ENCODE assay signal across 21 mouse cellular contexts in the genomic region with DNA sequence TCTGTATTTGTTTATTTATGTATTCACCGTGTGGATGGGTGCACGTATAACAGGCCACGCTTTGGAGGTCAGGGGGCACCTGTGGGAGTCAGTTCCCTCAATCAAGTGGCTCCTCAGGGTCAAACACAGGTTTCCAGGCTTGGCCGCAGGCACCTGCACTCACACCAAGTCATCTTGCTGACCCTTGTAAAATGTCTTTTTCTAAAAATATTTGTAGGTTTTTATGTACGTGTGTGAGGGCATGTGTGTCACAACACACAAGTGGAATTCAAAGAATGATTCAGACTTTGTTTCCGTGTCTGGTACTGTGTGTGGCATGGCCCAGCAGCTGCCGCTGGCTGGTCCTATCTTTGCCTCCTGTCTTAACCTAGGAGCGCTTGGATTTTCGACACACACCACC. TPM values are rescaled to one million over a fixed set of nuclear protein-coding genes. Genes with fewer than 3 reads are reported as not detected.
DNase-seq lines count a peak whose midpoint lies in the region; ATAC-seq and TF ChIP-seq lines count a peak whose summit lies in the region.
"Had no signal": no experiment of that assay in that cellular context is flagged by ENCODE, and none has a peak within 500 bp of the region (broad histone marks: within the 10 kb centered on the region; RNA-seq: fewer than 3 reads in every experiment).

No protein-coding gene starts in this region.

- intact Hi-C loops in heart, adult 2 months (cut with DNase I), result no loop called here

- H3K9ac ChIP-seq in heart, adult 2 months (ENCODE audit: low read depth, low read length), result no peak overlapping the region
- no peak overlapping the region for H3K9ac ChIP-seq in intestine, embryonic 14.5 days (ENCODE audit: low read length)
- H3K9ac ChIP-seq in intestine, postnatal 0 days (ENCODE audit: low read depth, low read length), result no peak overlapping the region
- no peak overlapping the region for H3K9ac ChIP-seq in midbrain, embryonic 11.5 days (ENCODE audit: low read length)
- H3K9ac ChIP-seq in midbrain, embryonic 13.5 days (replicated peaks), result no peak overlapping the region

- no peak for TF ChIP-seq CTCF in heart, adult 2 months (IDR thresholded peaks at IDR 0.05)
- TF ChIP-seq CTCF in intestine, postnatal 0 days (IDR thresholded peaks at IDR 0.05; ENCODE audit: low read depth), result no peak

- WGBS in heart, adult 2 months, result 80% methylated on average over 9 of the region's 9 CpGs
- WGBS in intestine, embryonic 14.5 days, result 72% methylated on average over 9 of the region's 9 CpGs
- 83% methylated on average over 9 of the region's 9 CpGs for WGBS in intestine, postnatal 0 days
- WGBS in midbrain, embryonic 11.5 days, result 85% methylated on average over 9 of the region's 9 CpGs
- WGBS in midbrain, embryonic 13.5 days, result 94% methylated on average over 9 of the region's 9 CpGs

- no peaks in the 10 kb centered on the region for H3K27me3 ChIP-seq in heart, adult 2 months (ENCODE audit: control insufficient read depth, insufficient read depth, low read length)
- H3K27me3 ChIP-seq in intestine, embryonic 14.5 days (replicated peaks; ENCODE audit: control insufficient read depth, insufficient read depth, low read length), result no peaks in the 10 kb centered on the region
- H3K27me3 ChIP-seq in intestine, postnatal 0 days (replicated peaks; ENCODE audit: control insufficient read depth, insufficient read depth, low read length), result no peaks in the 10 kb centered on the region
- H3K27me3 ChIP-seq in midbrain, embryonic 11.5 days (ENCODE audit: control insufficient read depth, insufficient read depth, low read length), result no peaks in the 10 kb centered on the region
- no peaks in the 10 kb centered on the region for H3K27me3 ChIP-seq in midbrain, embryonic 13.5 days
- H3K27me3 ChIP-seq: CH12.LX, Patski had no signal

- H3K79me2 ChIP-seq in heart, adult 2 months (replicated peaks; ENCODE audit: control insufficient read depth, insufficient read depth, low read length), result no peaks in the 10 kb centered on the region

- no peak for ATAC-seq in intestine, embryonic 14.5 days (replicated peaks; ENCODE audit: low FRiP score, low TSS enrichment, low read depth)
- ATAC-seq in intestine, postnatal 0 days, result no peak
- no peak for ATAC-seq in midbrain, embryonic 11.5 days (ENCODE audit: low FRiP score)
- ATAC-seq in midbrain, embryonic 13.5 days, result no peak
- ATAC-seq: activated CD4-positive, CD25-positive, alpha-beta regulatory T cell, adult 4 months; CD4-positive, CD25-positive, alpha-beta regulatory T cell, adult 4 months; Patski had no signal

- no peaks in the 10 kb centered on the region for H3K36me3 ChIP-seq in heart, adult 2 months (ENCODE audit: control insufficient read depth, insufficient read depth, low read length)
- no peaks in the 10 kb centered on the region for H3K36me3 ChIP-seq in intestine, embryonic 14.5 days (ENCODE audit: control insufficient read depth, insufficient read depth, low read length)
- H3K36me3 ChIP-seq in intestine, postnatal 0 days (ENCODE audit: control insufficient read depth, insufficient read depth), result no peaks in the 10 kb centered on the region
- H3K36me3 ChIP-seq in midbrain, embryonic 11.5 days (ENCODE audit: control insufficient read depth, insufficient read depth, low read length), result no peaks in the 10 kb centered on the region
- H3K36me3 ChIP-seq in midbrain, embryonic 13.5 days, result no peaks in the 10 kb centered on the region
- H3K36me3 ChIP-seq: G1E had no signal

- no peak overlapping the region for H3K4me2 ChIP-seq in intestine, embryonic 14.5 days (ENCODE audit: low read length)
- H3K4me2 ChIP-seq in intestine, postnatal 0 days (replicated peaks; ENCODE audit: low read depth), result no peak overlapping the region
- H3K4me2 ChIP-seq in midbrain, embryonic 11.5 days, result no peak overlapping the region
- H3K4me2 ChIP-seq in midbrain, embryonic 13.5 days (replicated peaks), result no peak overlapping the region

- H3K27ac ChIP-seq in heart, adult 2 months, result no peak overlapping the region
- H3K27ac ChIP-seq in intestine, embryonic 14.5 days (ENCODE audit: low read depth), result no peak overlapping the region
- H3K27ac ChIP-seq in intestine, postnatal 0 days (ENCODE audit: low read depth, low read length), result no peak overlapping the region
- no peak overlapping the region for H3K27ac ChIP-seq in midbrain, embryonic 11.5 days (ENCODE audit: low read depth, low read length)
- no peak overlapping the region for H3K27ac ChIP-seq in midbrain, embryonic 13.5 days

- no peaks in the 10 kb centered on the region for H3K9me3 ChIP-seq in intestine, embryonic 14.5 days (ENCODE audit: control insufficient read depth, low read length)
- H3K9me3 ChIP-seq in intestine, postnatal 0 days (ENCODE audit: control insufficient read depth), result no peaks in the 10 kb centered on the region
- no peaks in the 10 kb centered on the region for H3K9me3 ChIP-seq in midbrain, embryonic 11.5 days (ENCODE audit: control insufficient read depth, low read length)
- no peaks in the 10 kb centered on the region for H3K9me3 ChIP-seq in midbrain, embryonic 13.5 days
- H3K9me3 ChIP-seq: G1E had no signal

- H3K4me3 ChIP-seq in heart, adult 2 months, result no peak overlapping the region
- H3K4me3 ChIP-seq in intestine, embryonic 14.5 days (ENCODE audit: low read depth, low read length), result no peak overlapping the region
- no peak overlapping the region for H3K4me3 ChIP-seq in intestine, postnatal 0 days (ENCODE audit: low read depth, low read length)
- H3K4me3 ChIP-seq in midbrain, embryonic 11.5 days (ENCODE audit: low read depth, low read length), result no peak overlapping the region
- H3K4me3 ChIP-seq in midbrain, embryonic 13.5 days (replicated peaks), result no peak overlapping the region

- DNase-seq in heart, adult 11 months, result peak; percentile 70
- DNase-seq in heart, adult 2 months, result no peak
- DNase-seq in intestine, embryonic 14.5 days (ENCODE audit: low spot score), result peak; percentile 32
- peak; percentile 71 for DNase-seq in midbrain, embryonic 11.5 days (ENCODE audit: low spot score, missing footprints)
- DNase-seq: adrenal gland, adult 2 months; adrenal gland, adult 8-10 months; adrenal gland, postnatal 10 days; adrenal gland, postnatal 14 days; adrenal gland, postnatal 25 days; adrenal gland, postnatal 36 days; B cell, adult 2 months; cerebellum, adult 11 months; cerebellum, adult 11-12 months; cerebellum, adult 18-20 months had no signal

- no peaks in the 10 kb centered on the region for H3K4me1 ChIP-seq in heart, adult 2 months (ENCODE audit: control insufficient read depth, insufficient read depth, low read length)
- no peaks in the 10 kb centered on the region for H3K4me1 ChIP-seq in intestine, embryonic 14.5 days (replicated peaks; ENCODE audit: control insufficient read depth, insufficient read depth, low read length)
- no peaks in the 10 kb centered on the region for H3K4me1 ChIP-seq in intestine, postnatal 0 days (replicated peaks; ENCODE audit: control insufficient read depth, insufficient read depth, low read length)
- no peaks in the 10 kb centered on the region for H3K4me1 ChIP-seq in midbrain, embryonic 11.5 days (ENCODE audit: control insufficient read depth, insufficient read depth, low read length)
- H3K4me1 ChIP-seq in midbrain, embryonic 13.5 days (replicated peaks), result no peaks in the 10 kb centered on the region

- TF ChIP-seq EP300 in heart, adult 2 months (IDR thresholded peaks at IDR 0.05; ENCODE audit: insufficient read depth, low read depth, low read length), result no peak

- TF ChIP-seq POLR2A in heart, adult 2 months (IDR thresholded peaks at IDR 0.05; ENCODE audit: insufficient read depth, low read depth, low read length), result no peak

RNA-seq across cellular contexts. Expression of gene Ankrd44, which starts 35.5 kb away (rescaled TPM):
- total RNA-seq in heart, adult 2 months (2021), result 10 to 100 TPM; 10.2 to 10.7 TPM
- 10.2 and 14.8 TPM in 2 replicates for polyA plus RNA-seq in heart, adult 2 months (2012; rRNA removed)
- 15.3 and 16.0 TPM in 2 replicates for polyA plus RNA-seq in intestine, embryonic 14.5 days (2014; fragmentation: Nextera tagmentation; extraction: Ambion mirVana)
- 5.5 and 7.0 TPM in 2 replicates for polyA plus RNA-seq in intestine, postnatal 0 days (2015; fragmentation: Nextera tagmentation; extraction: Ambion mirVana)
- 10.1 and 14.0 TPM in 2 replicates for polyA plus RNA-seq in midbrain, embryonic 11.5 days (2014; fragmentation: Nextera tagmentation; extraction: Ambion mirVana)
- polyA plus RNA-seq in midbrain, embryonic 13.5 days (2015; fragmentation: Nextera tagmentation; extraction: Ambion mirVana), result 19.7 and 22.2 TPM in 2 replicates

Comparison
In these comparisons a context has a peak if more than half of its experiments do, and no peak if none do; other contexts are left out.
1. DNase-seq: peak in heart, adult 11 months (single experiment), intestine, embryonic 14.5 days (single experiment) and midbrain, embryonic 11.5 days (single experiment); none in heart, adult 2 months (0 of 2).